Mouse (Mus musculus): ENCODE data around the gene Rbbp6. TPM values are rescaled to one million over a fixed set of nuclear protein-coding genes. Genes with fewer than 3 reads are reported as not detected.

Rbbp6 gene
- polyA plus RNA-seq, 1 experiment from 2014 or later = 21.9 TPM

- 26% methylated on average over 3 of the region's 3 CpGs for WGBS
- Histone ChIP-seq H3K4me2 (ENCODE audit: low read depth, low read length) (no peak overlapping the region), H3K4me1 (ENCODE audit: control insufficient read depth, insufficient read depth, low read length) (no peaks in the 10 kb centered on the region), H3K27ac (ENCODE audit: low read length) (no peak overlapping the region), H3K36me3 (ENCODE audit: control insufficient read depth, insufficient read depth, low read length) (no peaks in the 10 kb centered on the region), H3K9ac (ENCODE audit: low read length) (no peak overlapping the region), H3K27me3 (ENCODE audit: control insufficient read depth, insufficient read depth, low read length) (no peaks in the 10 kb centered on the region), H3K9me3 (replicated peaks; ENCODE audit: control insufficient read depth, low read length) (no peaks in the 10 kb centered on the region), H3K4me3 (replicated peaks; ENCODE audit: low read length) (no peak overlapping the region)
- no peak for ATAC-seq (ENCODE audit: insufficient read depth, low FRiP score)
Observed at GRCm38 (mm10) chr7:123017627-123018026, 52.1 kb downstream of the Rbbp6 start.

- Histone ChIP-seq H3K9me3 (replicated peaks; ENCODE audit: control insufficient read depth, low read length) (no peaks in the 10 kb centered on the region), H3K4me3 (replicated peaks; ENCODE audit: low read length) (no peak overlapping the region), H3K4me2 (ENCODE audit: low read depth, low read length) (no peak overlapping the region), H3K4me1 (ENCODE audit: control insufficient read depth, insufficient read depth, low read length) (no peaks in the 10 kb centered on the region), H3K27ac (ENCODE audit: low read length) (no peak overlapping the region), H3K36me3 (ENCODE audit: control insufficient read depth, insufficient read depth, low read length) (no peaks in the 10 kb centered on the region), H3K9ac (ENCODE audit: low read length) (no peak overlapping the region), H3K27me3 (ENCODE audit: control insufficient read depth, insufficient read depth, low read length) (no peaks in the 10 kb centered on the region)
- no peak for ATAC-seq (ENCODE audit: insufficient read depth, low FRiP score)
- 66% methylated on average over 9 of the region's 9 CpGs for WGBS
Observed at GRCm38 (mm10) chr7:123025123-123025522, 59.6 kb downstream of the Rbbp6 start.

GRCm38 (mm10) chr7:123030295-123030694 is 64.8 kb downstream of the Rbbp6 start:
- Histone ChIP-seq H3K9me3 (replicated peaks; ENCODE audit: control insufficient read depth, low read length) (no peaks in the 10 kb centered on the region), H3K4me2 (ENCODE audit: low read depth, low read length) (peak overlapping the region; percentile 79), H3K4me3 (replicated peaks; ENCODE audit: low read length) (peak overlapping the region; percentile 46), H3K36me3 (ENCODE audit: control insufficient read depth, insufficient read depth, low read length) (no peaks in the 10 kb centered on the region), H3K27me3 (ENCODE audit: control insufficient read depth, insufficient read depth, low read length) (no peaks in the 10 kb centered on the region), H3K9ac (ENCODE audit: low read length) (0 out of 2 replicates have a peak overlapping the region, but pooled peaks have one; percentile 31), H3K4me1 (ENCODE audit: control insufficient read depth, insufficient read depth, low read length) (peaks cover 12% of the 10 kb centered on the region; the same call in 1 of the 2 replicates), H3K27ac (ENCODE audit: low read length) (no peak overlapping the region; the same call in 1 of the 2 replicates)
- WGBS = 16% methylated on average over 13 of the region's 13 CpGs
- ATAC-seq (ENCODE audit: insufficient read depth, low FRiP score) = no peak

- no peaks in the 10 kb centered on the region for H3K36me3 ChIP-seq (ENCODE audit: control insufficient read depth, insufficient read depth, low read length)
- ATAC-seq (ENCODE audit: insufficient read depth, low FRiP score) = peak; percentile 67; the same call in 1 of the 2 replicates
- no peaks in the 10 kb centered on the region for H3K9me3 ChIP-seq (replicated peaks; ENCODE audit: control insufficient read depth, low read length)
- H3K27ac ChIP-seq (ENCODE audit: low read length) = peak overlapping the region; percentile 42; the same call in 1 of the 2 replicates
- peak overlapping the region; percentile 46 for H3K4me3 ChIP-seq (replicated peaks; ENCODE audit: low read length)
- peaks cover 12% of the 10 kb centered on the region; the same call in 1 of the 2 replicates for H3K4me1 ChIP-seq (ENCODE audit: control insufficient read depth, insufficient read depth, low read length)
- H3K9ac ChIP-seq (ENCODE audit: low read length) = peak overlapping the region; percentile 63
- under 1% methylated on average over 21 of the region's 21 CpGs for WGBS
- H3K4me2 ChIP-seq (ENCODE audit: low read depth, low read length) = peak overlapping the region; percentile 79
- no peaks in the 10 kb centered on the region for H3K27me3 ChIP-seq (ENCODE audit: control insufficient read depth, insufficient read depth, low read length)
Observed at GRCm38 (mm10) chr7:123030709-123031181, 65.3 kb downstream of the Rbbp6 start.

- Histone ChIP-seq H3K27ac (ENCODE audit: low read length) (no peak overlapping the region), H3K27me3 (ENCODE audit: control insufficient read depth, insufficient read depth, low read length) (no peaks in the 10 kb centered on the region), H3K4me1 (ENCODE audit: control insufficient read depth, insufficient read depth, low read length) (peaks cover 12% of the 10 kb centered on the region; the same call in 1 of the 2 replicates), H3K4me3 (replicated peaks; ENCODE audit: low read length) (peak overlapping the region; percentile 46), H3K4me2 (ENCODE audit: low read depth, low read length) (peak overlapping the region; percentile 79), H3K9ac (ENCODE audit: low read length) (peak overlapping the region; percentile 63), H3K36me3 (ENCODE audit: control insufficient read depth, insufficient read depth, low read length) (no peaks in the 10 kb centered on the region), H3K9me3 (replicated peaks; ENCODE audit: control insufficient read depth, low read length) (no peaks in the 10 kb centered on the region)
- WGBS = 4% methylated on average over 12 of the region's 12 CpGs
- peak; percentile 57; the same call in 1 of the 2 replicates for ATAC-seq (ENCODE audit: insufficient read depth, low FRiP score)
Observed at GRCm38 (mm10) chr7:123031211-123031743, 65.8 kb downstream of the Rbbp6 start.

- no peak for ATAC-seq (ENCODE audit: insufficient read depth, low FRiP score)
- H3K27me3 ChIP-seq (ENCODE audit: control insufficient read depth, insufficient read depth, low read length) = no peaks in the 10 kb centered on the region
- 65% methylated on average over 8 of the region's 8 CpGs for WGBS
Observed at GRCm38 (mm10) chr7:123035314-123035713, 69.8 kb downstream of the Rbbp6 start.

GRCm38 (mm10) chr7:123039302-123039701 is 73.8 kb downstream of the Rbbp6 start:
- H3K36me3 ChIP-seq (ENCODE audit: control insufficient read depth, insufficient read depth, low read length) = no peaks in the 10 kb centered on the region
- H3K4me1 ChIP-seq (ENCODE audit: control insufficient read depth, insufficient read depth, low read length) = no peaks in the 10 kb centered on the region
- no peak for ATAC-seq (ENCODE audit: insufficient read depth, low FRiP score)
- no peak overlapping the region for H3K27ac ChIP-seq (ENCODE audit: low read length)
- no peaks in the 10 kb centered on the region for H3K9me3 ChIP-seq (replicated peaks; ENCODE audit: control insufficient read depth, low read length)
- H3K4me3 ChIP-seq (replicated peaks; ENCODE audit: low read length) = no peak overlapping the region
- no peak overlapping the region for H3K4me2 ChIP-seq (ENCODE audit: low read depth, low read length)
- no peaks in the 10 kb centered on the region for H3K27me3 ChIP-seq (ENCODE audit: control insufficient read depth, insufficient read depth, low read length)
- no peak overlapping the region for H3K9ac ChIP-seq (ENCODE audit: low read length)

More at GRCm38 (mm10) chr7:123035314-123035713, 69.8 kb downstream of the Rbbp6 start:
- H3K9me3 ChIP-seq (replicated peaks; ENCODE audit: control insufficient read depth, low read length) = no peaks in the 10 kb centered on the region
- no peak overlapping the region for H3K9ac ChIP-seq (ENCODE audit: low read length)
- no peaks in the 10 kb centered on the region for H3K36me3 ChIP-seq (ENCODE audit: control insufficient read depth, insufficient read depth, low read length)
- peaks cover 10% of the 10 kb centered on the region; the same call in 1 of the 2 replicates for H3K4me1 ChIP-seq (ENCODE audit: control insufficient read depth, insufficient read depth, low read length)
- no peak overlapping the region for H3K4me2 ChIP-seq (ENCODE audit: low read depth, low read length)
- no peak overlapping the region for H3K27ac ChIP-seq (ENCODE audit: low read length)
- no peak overlapping the region for H3K4me3 ChIP-seq (replicated peaks; ENCODE audit: low read length)

- peaks cover 5% of the 10 kb centered on the region; the same call in 1 of the 2 replicates for H3K4me1 ChIP-seq (ENCODE audit: control insufficient read depth, insufficient read depth, low read length)
- H3K9me3 ChIP-seq (replicated peaks; ENCODE audit: control insufficient read depth, low read length) = no peaks in the 10 kb centered on the region
- H3K4me2 ChIP-seq (ENCODE audit: low read depth, low read length) = no peak overlapping the region
- H3K36me3 ChIP-seq (ENCODE audit: control insufficient read depth, insufficient read depth, low read length) = no peaks in the 10 kb centered on the region
- no peak overlapping the region for H3K27ac ChIP-seq (ENCODE audit: low read length)
- H3K9ac ChIP-seq (ENCODE audit: low read length) = no peak overlapping the region
- no peak overlapping the region for H3K4me3 ChIP-seq (replicated peaks; ENCODE audit: low read length)
- no peak for ATAC-seq (ENCODE audit: insufficient read depth, low FRiP score)
- no peaks in the 10 kb centered on the region for H3K27me3 ChIP-seq (ENCODE audit: control insufficient read depth, insufficient read depth, low read length)
- WGBS = 86% methylated on average over 3 of the region's 3 CpGs
Observed at GRCm38 (mm10) chr7:123045146-123045545, 79.7 kb downstream of the Rbbp6 start.

- no peak overlapping the region for H3K27ac ChIP-seq (ENCODE audit: low read length)
- H3K4me1 ChIP-seq (ENCODE audit: control insufficient read depth, insufficient read depth, low read length) = peaks cover 5% of the 10 kb centered on the region; the same call in 1 of the 2 replicates
- H3K4me3 ChIP-seq (replicated peaks; ENCODE audit: low read length) = no peak overlapping the region
- H3K27me3 ChIP-seq (ENCODE audit: control insufficient read depth, insufficient read depth, low read length) = no peaks in the 10 kb centered on the region
- H3K9me3 ChIP-seq (replicated peaks; ENCODE audit: control insufficient read depth, low read length) = no peaks in the 10 kb centered on the region
- H3K4me2 ChIP-seq (ENCODE audit: low read depth, low read length) = no peak overlapping the region
- no peaks in the 10 kb centered on the region for H3K36me3 ChIP-seq (ENCODE audit: control insufficient read depth, insufficient read depth, low read length)
- H3K9ac ChIP-seq (ENCODE audit: low read length) = no peak overlapping the region
- WGBS = 68% methylated on average over 13 of the region's 13 CpGs
- ATAC-seq (ENCODE audit: insufficient read depth, low FRiP score) = no peak
Observed at GRCm38 (mm10) chr7:123046473-123047091, 81.1 kb downstream of the Rbbp6 start.

Data from stomach, embryonic 16.5 days (tissue).